Mouse (Mus musculus) MEL (cell line): Measurements from ENCODE around the gene Fam214a.

Source experiments
- CTCF ChIP-seq, 3 experiments: IDR thresholded peaks in 2 of 3; conservative IDR thresholded peaks in 1 of 3; 2 replicates each; pipeline ENCODE4 v1.5.1; 2011 to 2012; ENCODE audit warnings: low read length in 3 of 3, low read depth in 2 of 3, mild to moderate bottlenecking in 2 of 3, improper control_type of control experiment in 1 of 3, inconsistent platforms in 1 of 3, mixed read lengths in 1 of 3, moderate library complexity in 1 of 3; ENCODE audit not compliant: control insufficient read depth in 1 of 3, insufficient read depth in 1 of 3, poor library complexity in 1 of 3, severe bottlenecking in 1 of 3
- EP300 ChIP-seq, 2 experiments: IDR thresholded peaks; 2 replicates each; pipeline ENCODE4 v1.6.1; 2011; ENCODE audit warnings: improper control_type of control experiment in 2 of 2, low read length in 2 of 2, low read depth in 1 of 2, mild to moderate bottlenecking in 1 of 2
- GABPA ChIP-seq: IDR thresholded peaks from 2 replicates; pipeline ENCODE4 v1.6.1; 2012; ENCODE audit warnings: low read depth, mild to moderate bottlenecking, inconsistent platforms, low read length, improper control_type of control experiment, moderate library complexity
- POLR2A ChIP-seq, 2 experiments: IDR thresholded peaks; 2 replicates each; pipeline ENCODE4 v1.6.1; 2011 to 2012; ENCODE audit warnings: low read length in 2 of 2, mild to moderate bottlenecking in 2 of 2, control low read depth in 1 of 2, improper control_type of control experiment in 1 of 2, low read depth in 1 of 2, moderate library complexity in 1 of 2; ENCODE audit not compliant: control insufficient read depth in 1 of 2, insufficient read depth in 1 of 2, poor library complexity in 1 of 2

GRCm38 (mm10) chr9:74911430-74911829, 41.3 kb upstream of the Fam214a start:
- TF ChIP-seq CTCF (IDR thresholded peaks at IDR 0.05 in 2 of 3, conservative IDR thresholded peaks at IDR 0.05 in 1 of 3; ENCODE audit: control insufficient read depth in 1 of 3, insufficient read depth in 1 of 3, low read depth in 2 of 3, low read length in 3 of 3, poor library complexity in 1 of 3, severe bottlenecking in 1 of 3) (no peak), POLR2A (IDR thresholded peaks at IDR 0.05; ENCODE audit: control insufficient read depth in 1 of 2, insufficient read depth in 1 of 2, low read depth in 1 of 2, low read length in 2 of 2, poor library complexity in 1 of 2) (no peak), GABPA (no peak), EP300 (IDR thresholded peaks at IDR 0.05; ENCODE audit: low read depth in 1 of 2, low read length in 2 of 2) (no peak)
